Mouse (Mus musculus) left cerebral cortex, adult 9 months (tissue): ENCODE measurements around the gene Anln.
A peak's percentile ranks its signal among the peaks of the same experiment; 100 is the strongest.
"Not testable (repeated sequence)": the region's sequence is repeated elsewhere in the genome, so short reads cannot be mapped to it uniquely, and the experiment has no call there.

ENCODE experiments used
- DNase-seq, 2 experiments: peaks; one replicate each; pipeline ENCODE4 v3.0.0; 2022; ENCODE audit warnings: low spot score in 2 of 2

Gene Anln

DNA sequence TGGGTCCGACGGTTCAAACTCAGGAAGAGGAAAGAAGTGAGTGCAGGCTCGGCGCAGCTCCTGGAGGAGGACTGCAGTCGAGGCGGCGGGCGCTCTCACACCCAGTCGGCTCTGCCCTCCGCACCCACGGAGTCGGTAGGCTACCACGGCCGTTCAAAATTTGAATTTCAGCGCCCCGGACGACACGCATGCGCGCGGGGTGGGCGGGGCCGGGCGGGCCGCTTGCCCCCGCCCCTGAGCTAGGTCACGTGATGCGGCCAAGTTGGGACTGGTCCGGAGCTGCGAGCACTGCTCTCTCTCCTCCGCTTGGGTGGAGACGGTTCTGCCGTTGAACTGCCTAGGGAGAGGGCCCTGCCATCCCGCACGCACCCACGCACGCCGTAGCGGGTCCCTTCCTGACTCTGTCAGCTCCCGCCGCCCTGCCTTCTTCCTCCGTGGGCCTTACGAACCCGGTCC, at the start of gene Anln:
Gene Anln (minus strand): TSS at position 168 of the 456 bp plus-strand sequence.
- DNase-seq, result peak; percentile 42 to 74

GRCm38 (mm10) chr9:22434101-22434500, 45.1 kb upstream of the Anln start:
- no peak for DNase-seq

DNA sequence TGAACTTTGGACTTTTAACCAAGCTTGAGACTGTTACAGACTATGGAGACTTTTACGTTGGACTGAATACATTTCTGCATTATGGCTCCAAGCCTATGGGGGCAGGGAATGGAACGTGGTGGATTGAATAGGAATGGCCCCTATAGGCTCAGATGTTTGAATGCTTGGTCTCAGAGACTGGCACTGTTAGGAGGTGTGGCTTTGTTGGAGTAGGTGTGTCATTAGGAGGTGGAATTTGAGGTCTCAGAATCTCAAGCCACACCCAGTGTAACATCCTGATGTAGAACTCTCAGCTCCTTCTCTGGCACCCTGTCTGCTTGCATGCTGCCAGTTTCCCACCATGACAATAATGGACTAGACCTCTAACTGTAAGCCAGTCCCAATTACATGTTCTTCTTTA, 44.2 kb upstream of the Anln start:
- DNase-seq, result no peak

DNA sequence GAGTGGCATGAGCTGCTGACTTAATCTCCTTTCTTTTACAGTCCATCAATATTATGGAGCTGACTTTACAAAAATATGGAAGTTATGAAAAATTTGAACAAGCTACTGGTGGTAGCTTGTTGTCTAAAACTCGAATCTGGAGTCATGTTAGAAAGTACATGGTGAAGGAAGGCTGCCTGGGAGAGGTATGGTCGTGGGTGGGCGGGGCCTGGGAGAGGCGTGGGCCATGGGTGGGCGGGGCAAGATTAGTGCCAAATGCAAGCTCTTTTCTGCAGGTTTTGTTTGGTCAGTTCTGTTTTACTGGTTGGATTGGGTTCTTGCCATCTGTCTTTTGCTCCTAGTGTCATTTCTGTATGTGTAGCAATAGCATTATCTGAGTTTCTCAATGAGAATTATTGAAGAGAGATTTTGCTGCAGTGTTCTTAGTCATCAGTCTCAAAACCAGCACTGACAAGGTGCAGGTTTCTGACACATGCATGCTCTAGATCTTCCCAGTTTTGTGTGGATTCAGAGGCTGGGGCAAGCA, 41.4 kb upstream of the Anln start:
- DNase-seq, result no peak

DNA sequence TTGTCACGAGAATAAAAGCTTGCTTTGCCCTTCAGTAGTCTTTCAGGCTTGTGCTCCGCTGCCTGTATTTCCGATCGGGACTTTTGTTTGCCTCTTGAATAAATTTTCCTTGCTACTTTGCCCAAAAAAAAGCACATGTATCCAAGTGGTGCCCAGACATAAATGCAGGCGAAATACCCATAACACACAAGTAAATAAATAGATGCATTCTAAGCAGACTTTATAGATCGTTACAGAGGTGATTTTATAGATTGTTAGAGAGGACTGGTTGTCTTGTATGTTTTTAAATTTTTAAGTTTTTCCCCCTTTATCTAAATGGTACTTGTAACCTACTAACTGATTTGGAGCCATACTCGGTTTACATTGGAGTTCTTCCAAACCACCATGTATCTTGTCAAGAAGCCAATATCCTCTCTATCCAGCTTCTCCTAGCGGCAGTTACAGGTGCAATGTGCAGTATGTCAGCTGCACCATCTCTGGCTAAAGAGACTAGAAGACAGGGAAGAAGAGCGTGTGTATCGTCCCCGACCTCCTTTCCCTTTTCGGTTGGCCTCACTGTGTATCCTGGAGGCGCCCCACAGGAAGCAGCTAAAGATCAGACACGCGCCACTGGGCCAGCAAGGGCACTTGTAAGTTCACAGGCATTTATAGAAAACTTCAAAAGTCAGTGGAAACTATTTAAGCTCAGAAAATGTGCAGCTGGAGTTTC, 40.7 kb upstream of the Anln start:
- no peak for DNase-seq

DNA sequence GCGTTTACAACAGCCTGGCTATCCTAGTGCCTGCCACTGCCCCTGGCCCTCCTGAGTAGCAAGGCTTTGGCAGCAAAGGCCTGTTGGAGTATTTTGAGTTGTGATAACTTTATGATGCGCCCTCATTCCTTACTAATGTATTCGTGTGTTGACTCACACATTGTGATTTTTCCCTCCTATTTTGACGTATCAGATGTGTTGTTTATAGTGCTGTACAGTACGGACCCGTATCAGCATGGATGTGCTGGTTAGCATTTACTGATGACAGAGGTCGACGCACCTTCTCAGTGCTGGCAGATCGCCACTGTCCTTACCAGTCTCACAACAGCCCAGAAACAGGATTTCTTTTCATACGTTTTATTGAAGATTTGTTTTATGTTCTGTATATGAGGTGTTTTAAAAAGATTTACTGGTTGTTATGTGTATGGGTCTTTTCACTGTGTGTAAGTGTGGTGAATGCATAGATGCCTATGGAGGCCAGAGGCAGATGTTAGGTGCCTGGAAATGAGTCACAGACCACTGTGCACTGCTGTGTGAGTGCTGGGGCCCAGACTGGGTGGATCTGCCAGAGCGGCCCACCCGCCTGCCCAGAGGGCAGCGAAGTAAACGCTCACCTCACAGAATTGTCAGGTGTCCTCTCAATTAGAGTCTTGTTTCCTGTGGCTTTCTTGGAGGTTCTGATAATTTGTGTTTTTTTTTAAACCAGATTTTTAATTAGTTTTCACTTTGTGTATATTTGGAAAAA, 39.9 kb upstream of the Anln start:
- DNase-seq, result no peak

DNA sequence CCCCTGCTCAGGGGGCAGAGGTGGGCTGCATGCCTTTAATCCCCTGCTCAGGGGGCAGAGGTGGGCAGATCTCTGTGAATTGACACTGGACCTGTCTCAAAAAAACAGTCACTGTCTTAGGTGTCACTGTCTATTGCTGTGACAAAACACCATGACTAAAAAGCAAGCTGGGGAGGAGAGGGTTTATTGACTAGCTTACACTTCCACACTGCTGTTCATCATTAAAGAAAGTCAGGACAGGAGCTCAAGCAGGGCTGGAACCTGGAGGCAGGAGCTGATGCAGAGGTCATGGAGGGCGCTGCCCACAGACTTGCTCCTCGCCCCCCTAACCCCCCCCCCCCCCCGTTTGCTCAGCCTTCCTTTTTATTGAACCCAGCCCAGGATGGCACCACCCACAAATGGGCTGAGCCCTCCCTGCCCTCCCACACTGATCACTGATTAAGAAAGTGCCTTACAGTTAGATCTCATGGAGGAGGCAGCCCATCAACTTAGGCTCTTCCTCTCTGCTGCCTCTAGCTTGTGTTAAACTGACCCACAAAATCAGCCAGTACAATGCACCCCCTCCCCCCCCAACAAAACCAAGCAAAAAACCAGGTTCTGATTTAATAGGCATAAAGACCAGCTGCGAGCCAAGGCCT, 39.2 kb upstream of the Anln start:
- DNase-seq, result no peak

- DNase-seq, result no peak
These were observed 35.7 kb upstream of the Anln start for GRCm38 (mm10) chr9:22424719-22425118.

DNA sequence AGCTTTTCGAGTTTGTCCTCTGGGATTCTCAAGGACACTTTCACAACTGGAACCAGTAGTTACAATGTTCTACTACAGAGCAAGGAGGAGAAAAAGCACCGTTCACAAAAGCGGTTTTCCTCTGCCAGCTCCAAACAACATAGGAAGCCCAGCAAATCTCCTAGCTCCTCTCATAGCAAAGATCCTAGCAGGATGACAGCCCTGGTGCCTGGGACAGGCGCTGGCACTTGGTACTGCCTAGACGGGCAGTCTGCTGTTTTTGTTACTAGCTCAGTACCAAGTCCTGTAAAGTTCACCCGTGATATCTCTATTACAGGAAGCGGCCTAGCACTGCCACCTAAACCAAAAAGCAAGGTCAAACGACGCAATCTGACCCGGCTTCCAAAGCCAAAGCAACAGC, 35.2 kb upstream of the Anln start:
- DNase-seq, result no peak

DNA sequence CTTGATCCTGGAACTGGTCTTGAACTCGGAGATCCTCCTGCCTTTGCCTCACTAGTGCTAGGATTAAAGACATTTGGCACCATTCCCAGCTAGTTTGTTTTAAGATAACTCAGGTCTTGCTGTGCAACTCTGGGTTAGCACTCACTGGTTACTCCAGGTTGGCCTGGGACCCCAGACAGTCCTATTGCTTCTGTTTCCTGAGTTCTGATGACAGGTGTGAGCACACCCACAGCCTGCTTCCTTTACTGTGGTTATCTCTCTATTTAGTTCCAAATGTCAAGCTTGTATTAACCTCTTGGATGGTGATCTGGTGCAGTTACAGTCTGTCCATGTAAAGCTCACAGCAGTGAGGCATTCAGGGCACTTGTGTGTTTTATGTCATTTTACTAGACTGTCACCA, 34.5 kb upstream of the Anln start:
- no peak for DNase-seq

- no peak for DNase-seq
These were observed 33.6 kb upstream of the Anln start for GRCm38 (mm10) chr9:22422559-22422958.

GRCm38 (mm10) chr9:22420491-22420890, 31.5 kb upstream of the Anln start:
- no peak for DNase-seq

DNA sequence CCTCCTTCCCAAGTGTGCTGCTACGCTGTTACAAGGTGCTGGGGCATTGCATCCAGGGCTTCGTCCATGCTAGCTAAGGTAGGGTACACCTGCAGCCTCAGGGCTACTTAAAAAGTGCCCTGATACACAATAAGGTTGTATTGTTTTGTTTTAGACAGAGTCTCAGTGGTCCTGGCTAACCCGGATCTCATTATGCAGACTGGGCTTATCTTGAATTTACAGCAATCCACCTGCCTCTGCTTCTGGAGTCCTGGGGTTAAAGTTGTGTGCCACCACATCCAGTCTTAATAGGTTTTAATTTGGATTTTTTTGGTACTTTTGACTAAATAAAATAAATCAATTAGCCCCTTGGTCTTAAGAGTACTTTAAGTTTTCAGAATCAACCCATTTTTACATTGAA, 30.9 kb upstream of the Anln start:
- no peak for DNase-seq

DNA sequence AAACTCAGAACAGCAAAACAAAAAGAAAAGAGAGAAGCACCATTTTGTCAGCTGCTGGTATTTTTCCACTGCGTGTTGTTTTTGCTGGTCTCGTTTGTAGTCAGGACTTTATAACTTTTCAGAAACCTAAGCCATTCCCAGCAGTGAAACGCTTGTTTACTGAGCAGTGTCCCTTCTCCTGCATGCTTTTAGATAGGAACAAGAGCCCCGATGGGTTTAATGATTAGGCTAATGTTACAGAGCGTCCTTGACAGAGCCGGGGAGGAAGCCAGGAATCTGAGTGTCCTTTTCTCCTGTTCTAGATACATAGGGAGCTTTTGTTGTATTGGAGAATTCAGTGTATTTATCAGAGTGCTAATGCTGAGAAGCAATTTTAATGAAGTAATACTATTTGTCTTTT, 28.6 kb upstream of the Anln start:
- DNase-seq, result no peak

DNA sequence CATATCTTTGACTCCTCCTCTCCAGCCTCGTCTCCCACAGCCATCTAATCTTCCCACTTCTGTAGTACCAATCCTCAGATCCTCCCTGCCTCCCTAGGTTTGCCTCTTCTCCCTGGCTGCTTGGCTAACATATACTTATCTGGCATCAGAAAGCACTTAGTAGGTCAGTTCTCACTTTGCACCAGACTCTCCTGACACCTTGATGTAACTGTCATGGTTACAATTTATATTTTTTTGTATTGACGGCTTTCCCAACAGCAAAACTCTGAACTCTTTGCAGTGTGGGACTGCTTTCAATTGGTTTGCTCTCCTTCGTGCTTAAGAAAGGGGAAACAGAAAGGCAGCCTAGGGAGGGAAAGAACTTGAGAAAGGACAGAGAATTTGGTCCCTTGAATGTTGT, 27.2 kb upstream of the Anln start:
- no peak for DNase-seq

- DNase-seq, result peak; percentile 95 to 99
These were observed 22.2 kb upstream of the Anln start, which contains the start of gene 9530077C05Rik for GRCm38 (mm10) chr9:22411002-22411857. TSS of gene 9530077C05Rik (plus strand) at chr9:22411513.

DNA sequence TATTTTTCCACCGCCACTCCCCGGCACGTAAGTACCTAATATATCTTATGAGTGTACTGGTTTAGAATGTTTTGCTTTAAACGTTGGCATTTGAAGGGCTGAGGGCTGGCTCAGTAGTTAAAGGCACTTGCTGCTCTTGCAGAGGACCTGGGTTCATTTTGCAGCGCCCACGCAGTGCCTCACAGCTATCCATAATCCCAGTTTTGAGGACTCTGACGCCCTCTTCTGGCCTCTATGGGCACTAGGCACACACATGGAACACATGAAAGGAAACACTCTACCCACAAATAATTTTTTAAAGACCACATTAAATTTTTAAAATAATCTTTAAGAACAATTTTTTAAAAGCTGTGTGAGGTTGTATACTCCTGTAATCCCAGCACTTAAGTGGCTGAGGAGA, 20.5 kb upstream of the Anln start:
- DNase-seq, result no peak

GRCm38 (mm10) chr9:22408344-22408743, 19.4 kb upstream of the Anln start:
- peak in 1 of 2 experiments; percentile 22 for DNase-seq

DNA sequence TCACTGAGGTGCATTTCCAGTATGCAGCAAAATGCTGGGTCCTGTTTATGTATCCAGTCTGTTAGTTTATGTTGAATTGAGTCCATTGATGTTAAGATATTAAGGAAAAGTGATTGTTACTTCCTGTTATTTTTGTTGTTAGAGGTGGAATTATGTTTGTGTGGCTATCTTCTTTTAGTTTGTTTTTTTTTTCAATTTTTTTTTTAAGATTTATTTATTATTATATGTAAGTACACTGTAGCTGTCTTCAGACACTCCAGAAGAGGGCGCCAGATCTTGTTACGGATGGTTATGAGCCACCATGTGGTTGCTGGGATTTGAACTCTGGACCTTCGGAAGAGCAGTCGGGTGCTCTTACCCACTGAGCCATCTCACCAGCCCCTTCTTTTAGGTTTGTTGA, 18.6 kb upstream of the Anln start:
- not testable (repeated sequence) for DNase-seq

- DNase-seq, result no peak
These were observed 16.4 kb upstream of the Anln start for GRCm38 (mm10) chr9:22405414-22405813.

- DNase-seq, result not testable (repeated sequence)
These were observed 14.5 kb upstream of the Anln start for GRCm38 (mm10) chr9:22403501-22403900.

- DNase-seq, result no peak
These were observed 14.0 kb upstream of the Anln start for GRCm38 (mm10) chr9:22402976-22403375.
